Mouse (Mus musculus): ENCODE results near the gene Scfd2.

DNA sequence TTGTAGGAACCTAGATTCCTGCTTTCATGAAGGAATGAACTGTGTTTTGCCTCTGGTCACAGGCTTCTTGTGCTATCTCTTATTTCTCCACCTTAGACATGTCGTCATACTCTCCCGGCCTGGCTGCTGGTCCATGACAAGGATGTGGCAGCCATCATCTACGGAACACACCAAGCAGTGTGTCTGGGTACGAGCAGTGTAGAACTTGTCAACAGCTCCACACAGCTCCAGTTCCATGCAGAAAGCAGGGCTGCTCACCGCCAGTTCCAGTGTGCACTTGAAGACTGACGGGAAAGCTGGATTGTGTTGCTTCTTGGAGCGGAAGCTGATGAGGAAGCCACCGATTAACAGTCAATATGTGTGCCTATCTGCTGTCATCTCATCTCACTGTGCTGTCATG, 173.5 kb downstream of the Scfd2 start:
- no peak for TF ChIP-seq CTCF (IDR thresholded peaks at IDR 0.05; ENCODE audit: low read depth)
- TF ChIP-seq EP300 (optimal IDR thresholded peaks at IDR 0.05), result no peak

Measured in stomach, postnatal 0 days (tissue).